In genomic region chr1:182383096-182383495, GRCm38 (mm10) we compare ENCODE assay signal across 12 mouse cellular contexts. TPM values are rescaled to one million over a fixed set of nuclear protein-coding genes. Genes with fewer than 3 reads are reported as not detected.
DNase-seq lines count a peak whose midpoint lies in the region.
"Had no signal": no experiment of that assay in that cellular context is flagged by ENCODE, and none has a peak within 500 bp of the region (broad histone marks: within the 10 kb centered on the region; RNA-seq: fewer than 3 reads in every experiment).

No protein-coding gene starts in this region.

- DNase-seq in gastrocnemius, adult 18-20 months (ENCODE audit: low spot score), result peak; percentile 76
- no peak for DNase-seq in gastrocnemius, postnatal 4 days (ENCODE audit: low spot score in 2 of 2)
- DNase-seq in CD4-positive helper T cell, adult 2 months (ENCODE audit: low read depth, low spot score), result peak; percentile 81
- peak; percentile 41 to 55 for DNase-seq in gastrocnemius, adult 8-10 months (ENCODE audit: low spot score in 2 of 2)
- DNase-seq in retina, embryonic 14.5 days (ENCODE audit: low spot score), result peak; percentile 62
- DNase-seq in ovary, postnatal 36 days (ENCODE audit: low spot score), result no peak
- DNase-seq in frontal cortex, postnatal 36 days (ENCODE audit: low spot score in 2 of 2), result no peak
- no peak for DNase-seq in heart, postnatal 36 days
- DNase-seq: adrenal gland, postnatal 10 days; cerebellum, postnatal 10 days; kidney, adult 9 months; spleen, adult 18-20 months had no signal

- intact Hi-C loops in heart, postnatal 36 days (cut with DNase I), result no loop called here

RNA-seq across cellular contexts. Expression of gene Trp53bp2, which starts 25.9 kb away (rescaled TPM):
- 10 to 100 TPM in 1 of 2 experiments, 1 to 10 TPM in 1; 9.1 to 10.7 TPM for total RNA-seq in gastrocnemius, adult 18-20 months (2021)
- 10 to 100 TPM; 19.6 to 21.6 TPM for total RNA-seq in gastrocnemius, postnatal 4 days (2021)
- 10 to 100 TPM in 3 of 4 experiments, 1 to 10 TPM in 1; 8.2 to 11.8 (median 10.9) TPM for total RNA-seq in gastrocnemius, adult 8-10 months (2022)
- 10 to 100 TPM; 11.0 to 12.8 TPM for total RNA-seq in heart, postnatal 36 days (2021)

RNA-seq across cellular contexts. Expression of gene Fbxo28, which starts 41.7 kb away (rescaled TPM):
- total RNA-seq in gastrocnemius, adult 18-20 months (2021), result 10 to 100 TPM; 21.0 to 22.1 TPM
- total RNA-seq in gastrocnemius, postnatal 4 days (2021), result 10 to 100 TPM; 21.1 to 25.4 TPM
- 10 to 100 TPM; 17.2 to 21.0 (median 19.1) TPM for total RNA-seq in gastrocnemius, adult 8-10 months (2022)
- total RNA-seq in heart, postnatal 36 days (2021), result 10 to 100 TPM; 22.8 to 24.4 TPM

Comparison
In these comparisons a context has a peak if more than half of its experiments do, and no peak if none do; other contexts are left out.
1. DNase-seq: peak in gastrocnemius, adult 18-20 months (single experiment), CD4-positive helper T cell, adult 2 months (single experiment), gastrocnemius, adult 8-10 months (2 of 2) and retina, embryonic 14.5 days (single experiment); none in gastrocnemius, postnatal 4 days (0 of 2), ovary, postnatal 36 days (single experiment), frontal cortex, postnatal 36 days (0 of 2) and heart, postnatal 36 days (0 of 2).